Mouse (Mus musculus): ENCODE results near the gene Neurod4. TPM values are rescaled to one million over a fixed set of nuclear protein-coding genes. Genes with fewer than 3 reads are reported as not detected.
A peak's percentile ranks its signal among the peaks of the same experiment; 100 is the strongest.

The Neurod4 gene
- 0.14 TPM in 1 of 2 replicates, not detected in the other for polyA plus RNA-seq (2014; fragmentation: Nextera tagmentation; extraction: Ambion mirVana)

- H3K27ac ChIP-seq (ENCODE audit: low read length): no peak within 1 kb of the TSS
- peak; percentile 80; the same call in 1 of the 2 replicates for ATAC-seq (ENCODE audit: insufficient number of reproducible peaks, insufficient read depth, low FRiP score, low read depth)
- 1% methylated on average over 7 of the region's 7 CpGs for WGBS
- no peaks in the 10 kb centered on the region for H3K9me3 ChIP-seq (ENCODE audit: control insufficient read depth, low read depth, low read length)
- no peak within 1 kb of the TSS for H3K4me2 ChIP-seq (replicated peaks; ENCODE audit: low read depth, low read length)
- H3K9ac ChIP-seq (replicated peaks; ENCODE audit: low read depth, low read length): no peak within 1 kb of the TSS
- H3K36me3 ChIP-seq (ENCODE audit: control insufficient read depth, insufficient read depth, low read length): no peaks in the 10 kb centered on the region
- H3K27me3 ChIP-seq (ENCODE audit: control insufficient read depth, insufficient read depth, low read length): no peaks in the 10 kb centered on the region
- no peaks in the 10 kb centered on the region for H3K4me1 ChIP-seq (ENCODE audit: control insufficient read depth, insufficient read depth, low read length)
- no peak within 1 kb of the TSS for H3K4me3 ChIP-seq (ENCODE audit: low read depth, low read length)
Measured at GRCm38 (mm10) chr10:130280066-130280465, at the start of gene Neurod4. TSS of gene Neurod4 (minus strand) at chr10:130280240.

- H3K36me3 ChIP-seq (ENCODE audit: control insufficient read depth, insufficient read depth, low read length): no peaks in the 10 kb centered on the region
- no peak for ATAC-seq (ENCODE audit: insufficient number of reproducible peaks, insufficient read depth, low FRiP score, low read depth)
- no peak overlapping the region for H3K4me2 ChIP-seq (replicated peaks; ENCODE audit: low read depth, low read length)
- H3K27me3 ChIP-seq (ENCODE audit: control insufficient read depth, insufficient read depth, low read length): no peaks in the 10 kb centered on the region
- H3K9ac ChIP-seq (replicated peaks; ENCODE audit: low read depth, low read length): no peak overlapping the region
- no peaks in the 10 kb centered on the region for H3K9me3 ChIP-seq (ENCODE audit: control insufficient read depth, low read depth, low read length)
- H3K27ac ChIP-seq (ENCODE audit: low read length): no peak overlapping the region
- no peaks in the 10 kb centered on the region for H3K4me1 ChIP-seq (ENCODE audit: control insufficient read depth, insufficient read depth, low read length)
- H3K4me3 ChIP-seq (ENCODE audit: low read depth, low read length): no peak overlapping the region
- 90% methylated on average over 4 of the region's 4 CpGs for WGBS
Measured at GRCm38 (mm10) chr10:130324243-130324642, 44.2 kb upstream of the Neurod4 start.

- ATAC-seq (ENCODE audit: insufficient number of reproducible peaks, insufficient read depth, low FRiP score, low read depth): no peak
- WGBS: 83% methylated on average over 5 of the region's 5 CpGs
Measured at GRCm38 (mm10) chr10:130322637-130323036, 42.6 kb upstream of the Neurod4 start, which contains the start of gene Tespa1. TSS of gene Tespa1 (plus strand) at chr10:130322870.

GRCm38 (mm10) chr10:130322062-130322461 is 42.0 kb upstream of the Neurod4 start:
- ATAC-seq (ENCODE audit: insufficient number of reproducible peaks, insufficient read depth, low FRiP score, low read depth): no peak
- Histone ChIP-seq H3K36me3 (ENCODE audit: control insufficient read depth, insufficient read depth, low read length) (no peaks in the 10 kb centered on the region), H3K27ac (ENCODE audit: low read length) (no peak overlapping the region), H3K4me3 (ENCODE audit: low read depth, low read length) (no peak overlapping the region), H3K27me3 (ENCODE audit: control insufficient read depth, insufficient read depth, low read length) (no peaks in the 10 kb centered on the region), H3K9me3 (ENCODE audit: control insufficient read depth, low read depth, low read length) (no peaks in the 10 kb centered on the region), H3K4me1 (ENCODE audit: control insufficient read depth, insufficient read depth, low read length) (no peaks in the 10 kb centered on the region), H3K9ac (replicated peaks; ENCODE audit: low read depth, low read length) (no peak overlapping the region), H3K4me2 (replicated peaks; ENCODE audit: low read depth, low read length) (no peak overlapping the region)

More at GRCm38 (mm10) chr10:130322637-130323036, 42.6 kb upstream of the Neurod4 start, which contains the start of gene Tespa1:
- Histone ChIP-seq H3K4me2 (replicated peaks; ENCODE audit: low read depth, low read length) (no peak within 1 kb of the TSS), H3K9me3 (ENCODE audit: control insufficient read depth, low read depth, low read length) (no peaks in the 10 kb centered on the region), H3K27ac (ENCODE audit: low read length) (no peak within 1 kb of the TSS), H3K27me3 (ENCODE audit: control insufficient read depth, insufficient read depth, low read length) (no peaks in the 10 kb centered on the region), H3K4me3 (ENCODE audit: low read depth, low read length) (no peak within 1 kb of the TSS), H3K9ac (replicated peaks; ENCODE audit: low read depth, low read length) (no peak within 1 kb of the TSS), H3K36me3 (ENCODE audit: control insufficient read depth, insufficient read depth, low read length) (no peaks in the 10 kb centered on the region), H3K4me1 (ENCODE audit: control insufficient read depth, insufficient read depth, low read length) (no peaks in the 10 kb centered on the region)

GRCm38 (mm10) chr10:130320715-130321114 is 40.7 kb upstream of the Neurod4 start:
- Histone ChIP-seq H3K4me2 (replicated peaks; ENCODE audit: low read depth, low read length) (no peak overlapping the region), H3K4me1 (ENCODE audit: control insufficient read depth, insufficient read depth, low read length) (no peaks in the 10 kb centered on the region), H3K9me3 (ENCODE audit: control insufficient read depth, low read depth, low read length) (no peaks in the 10 kb centered on the region), H3K9ac (replicated peaks; ENCODE audit: low read depth, low read length) (no peak overlapping the region), H3K4me3 (ENCODE audit: low read depth, low read length) (no peak overlapping the region), H3K36me3 (ENCODE audit: control insufficient read depth, insufficient read depth, low read length) (no peaks in the 10 kb centered on the region), H3K27ac (ENCODE audit: low read length) (no peak overlapping the region), H3K27me3 (ENCODE audit: control insufficient read depth, insufficient read depth, low read length) (no peaks in the 10 kb centered on the region)
- 80% methylated on average over 2 of the region's 2 CpGs for WGBS
- ATAC-seq (ENCODE audit: insufficient number of reproducible peaks, insufficient read depth, low FRiP score, low read depth): no peak

- 77% methylated on average over 4 of the region's 4 CpGs for WGBS
- H3K4me1 ChIP-seq (ENCODE audit: control insufficient read depth, insufficient read depth, low read length): no peaks in the 10 kb centered on the region
- no peak overlapping the region for H3K4me2 ChIP-seq (replicated peaks; ENCODE audit: low read depth, low read length)
- H3K4me3 ChIP-seq (ENCODE audit: low read depth, low read length): no peak overlapping the region
- ATAC-seq (ENCODE audit: insufficient number of reproducible peaks, insufficient read depth, low FRiP score, low read depth): no peak
- no peaks in the 10 kb centered on the region for H3K9me3 ChIP-seq (ENCODE audit: control insufficient read depth, low read depth, low read length)
- H3K9ac ChIP-seq (replicated peaks; ENCODE audit: low read depth, low read length): no peak overlapping the region
- H3K27ac ChIP-seq (ENCODE audit: low read length): no peak overlapping the region
- H3K27me3 ChIP-seq (ENCODE audit: control insufficient read depth, insufficient read depth, low read length): no peaks in the 10 kb centered on the region
- H3K36me3 ChIP-seq (ENCODE audit: control insufficient read depth, insufficient read depth, low read length): no peaks in the 10 kb centered on the region
Measured at GRCm38 (mm10) chr10:130318720-130319119, 38.7 kb upstream of the Neurod4 start.

- Histone ChIP-seq H3K4me2 (replicated peaks; ENCODE audit: low read depth, low read length) (no peak overlapping the region), H3K9me3 (ENCODE audit: control insufficient read depth, low read depth, low read length) (no peaks in the 10 kb centered on the region), H3K36me3 (ENCODE audit: control insufficient read depth, insufficient read depth, low read length) (no peaks in the 10 kb centered on the region), H3K27me3 (ENCODE audit: control insufficient read depth, insufficient read depth, low read length) (no peaks in the 10 kb centered on the region), H3K9ac (replicated peaks; ENCODE audit: low read depth, low read length) (no peak overlapping the region), H3K4me3 (ENCODE audit: low read depth, low read length) (no peak overlapping the region), H3K27ac (ENCODE audit: low read length) (no peak overlapping the region), H3K4me1 (ENCODE audit: control insufficient read depth, insufficient read depth, low read length) (no peaks in the 10 kb centered on the region)
- no peak for ATAC-seq (ENCODE audit: insufficient number of reproducible peaks, insufficient read depth, low FRiP score, low read depth)
Measured at GRCm38 (mm10) chr10:130315846-130316245, 35.8 kb upstream of the Neurod4 start.

GRCm38 (mm10) chr10:130314110-130314829 is 34.2 kb upstream of the Neurod4 start:
- Histone ChIP-seq H3K4me2 (replicated peaks; ENCODE audit: low read depth, low read length) (no peak overlapping the region), H3K27ac (ENCODE audit: low read length) (no peak overlapping the region), H3K27me3 (ENCODE audit: control insufficient read depth, insufficient read depth, low read length) (no peaks in the 10 kb centered on the region), H3K4me3 (ENCODE audit: low read depth, low read length) (no peak overlapping the region), H3K9me3 (ENCODE audit: control insufficient read depth, low read depth, low read length) (no peaks in the 10 kb centered on the region), H3K9ac (replicated peaks; ENCODE audit: low read depth, low read length) (no peak overlapping the region), H3K36me3 (ENCODE audit: control insufficient read depth, insufficient read depth, low read length) (no peaks in the 10 kb centered on the region), H3K4me1 (ENCODE audit: control insufficient read depth, insufficient read depth, low read length) (no peaks in the 10 kb centered on the region)
- WGBS: 62% methylated on average over 2 of the region's 2 CpGs
- ATAC-seq (ENCODE audit: insufficient number of reproducible peaks, insufficient read depth, low FRiP score, low read depth): peak; percentile 65; the same call in 1 of the 2 replicates

GRCm38 (mm10) chr10:130313531-130313930 is 33.5 kb upstream of the Neurod4 start:
- Histone ChIP-seq H3K36me3 (ENCODE audit: control insufficient read depth, insufficient read depth, low read length) (no peaks in the 10 kb centered on the region), H3K9ac (replicated peaks; ENCODE audit: low read depth, low read length) (no peak overlapping the region), H3K27me3 (ENCODE audit: control insufficient read depth, insufficient read depth, low read length) (no peaks in the 10 kb centered on the region), H3K4me1 (ENCODE audit: control insufficient read depth, insufficient read depth, low read length) (no peaks in the 10 kb centered on the region), H3K9me3 (ENCODE audit: control insufficient read depth, low read depth, low read length) (no peaks in the 10 kb centered on the region), H3K4me3 (ENCODE audit: low read depth, low read length) (no peak overlapping the region), H3K27ac (ENCODE audit: low read length) (no peak overlapping the region), H3K4me2 (replicated peaks; ENCODE audit: low read depth, low read length) (no peak overlapping the region)
- ATAC-seq (ENCODE audit: insufficient number of reproducible peaks, insufficient read depth, low FRiP score, low read depth): no peak
- 50% methylated on average over 1 of the region's 1 CpGs for WGBS

Data from stomach, embryonic 14.5 days (tissue).